Mouse (Mus musculus) CH12.LX (cell line): Measurements from ENCODE around the gene Ppp1r27. TPM values are rescaled to one million over a fixed set of nuclear protein-coding genes. Genes with fewer than 3 reads are reported as not detected.

ENCODE experiments used
- DNase-seq: peaks from one replicate; pipeline ENCODE4 v3.0.0-alpha.2; 2013; ENCODE audit errors: extremely low read depth
- H3K27ac ChIP-seq: 2 replicates; pipeline ENCODE4 v1.5.1; 2012; ENCODE audit warnings: low read depth, mild to moderate bottlenecking, control low read depth, moderate library complexity; ENCODE audit not compliant: insufficient read depth
- H3K27me3 ChIP-seq: replicated peaks from 2 replicates; pipeline ENCODE3; 2012; ENCODE audit warnings: inconsistent platforms
- H3K36me3 ChIP-seq, 2 experiments: replicated peaks in 1 of 2; 2 replicates each; pipeline versions ENCODE3 to v1.6.1; 2012; ENCODE audit warnings: inconsistent platforms in 1 of 2, low read length in 1 of 2, mild to moderate bottlenecking in 1 of 2, mixed read lengths in 1 of 2, moderate library complexity in 1 of 2; ENCODE audit not compliant: control insufficient read depth in 1 of 2, insufficient read depth in 1 of 2
- H3K4me1 ChIP-seq, 2 experiments: 2 replicates each; pipeline ENCODE4 v1.6.1; 2012; ENCODE audit warnings: inconsistent platforms in 1 of 2, moderate library complexity in 1 of 2; ENCODE audit not compliant: insufficient read depth in 2 of 2, control insufficient read depth in 1 of 2
- H3K4me2 ChIP-seq: 2 replicates; pipeline ENCODE4 v1.6.1; 2012; ENCODE audit warnings: low read depth, mild to moderate bottlenecking, control low read depth; ENCODE audit not compliant: poor library complexity, insufficient read depth, severe bottlenecking
- H3K4me3 ChIP-seq, 3 experiments: fragments of 150-350 bp in 1 of 3; sonication (generic) in 1 of 3; replicated peaks in 1 of 3; 2 replicates each; pipeline versions ENCODE3 to v1.5.1; 2011 to 2012; ENCODE audit warnings: low read depth in 2 of 3, low read length in 2 of 3, mild to moderate bottlenecking in 2 of 3, moderate library complexity in 2 of 3, control low read depth in 1 of 3, improper control_type of control experiment in 1 of 3, inconsistent platforms in 1 of 3, mixed read lengths in 1 of 3; ENCODE audit not compliant: poor library complexity in 1 of 3
- H3K79me2 ChIP-seq: replicated peaks from 2 replicates; pipeline ENCODE4 v1.6.1; 2012; ENCODE audit warnings: mild to moderate bottlenecking, moderate library complexity; ENCODE audit not compliant: control insufficient read depth, poor library complexity, insufficient read depth, severe bottlenecking; ENCODE audit errors: extremely low read depth
- H3K9ac ChIP-seq: 2 replicates; pipeline ENCODE4 v1.6.1; 2012; ENCODE audit warnings: low read depth, mild to moderate bottlenecking, control low read depth, moderate library complexity; ENCODE audit not compliant: insufficient read depth
- H3K9me3 ChIP-seq: replicated peaks from 2 replicates; pipeline ENCODE3; 2012; ENCODE audit warnings: low read length, inconsistent platforms, mixed read lengths
- CHD2 ChIP-seq: IDR thresholded peaks from 2 replicates; pipeline ENCODE4 v1.6.1; 2011; ENCODE audit warnings: low read length, improper control_type of control experiment
- CTCF ChIP-seq, 2 experiments: IDR thresholded peaks in 1 of 2; conservative IDR thresholded peaks in 1 of 2; 2 replicates each; pipeline ENCODE4 v1.5.1; 2011 to 2012; ENCODE audit warnings: low read depth in 2 of 2, low read length in 2 of 2, improper control_type of control experiment in 1 of 2, inconsistent platforms in 1 of 2, mild to moderate bottlenecking in 1 of 2, moderate library complexity in 1 of 2
- ELF1 ChIP-seq: IDR thresholded peaks from 2 replicates; pipeline ENCODE4 v1.6.1; 2014; ENCODE audit warnings: low read depth, mild to moderate bottlenecking, inconsistent platforms, low read length, improper control_type of control experiment
- ETS1 ChIP-seq: conservative IDR thresholded peaks from 2 replicates; pipeline ENCODE4 v1.6.1; 2012; ENCODE audit warnings: low read depth, mild to moderate bottlenecking, inconsistent platforms, low read length, improper control_type of control experiment, moderate library complexity
- JUND ChIP-seq: conservative IDR thresholded peaks from 2 replicates; pipeline ENCODE4 v1.6.1; 2011; ENCODE audit warnings: low read depth, low read length, improper control_type of control experiment
- MAX ChIP-seq: IDR thresholded peaks from 2 replicates; pipeline ENCODE4 v1.6.1; 2011; ENCODE audit warnings: low read length, improper control_type of control experiment
- MYC ChIP-seq: IDR thresholded peaks from 2 replicates; pipeline ENCODE4 v1.6.1; 2011; ENCODE audit warnings: low read depth, mild to moderate bottlenecking, improper control_type of control experiment, low read length
- NELFE ChIP-seq: IDR thresholded peaks from 2 replicates; pipeline ENCODE4 v1.6.1; 2011; ENCODE audit warnings: low read depth, low read length, improper control_type of control experiment
- POLR2AphosphoS2 ChIP-seq: IDR thresholded peaks from 2 replicates; pipeline ENCODE4 v1.6.1; 2011; ENCODE audit warnings: low read depth, low read length, improper control_type of control experiment
- USF1 ChIP-seq: IDR thresholded peaks from 2 replicates; pipeline ENCODE4 v1.6.1; 2014; ENCODE audit warnings: low read depth, mild to moderate bottlenecking, inconsistent platforms, low read length, improper control_type of control experiment
- ZMIZ1 ChIP-seq: IDR thresholded peaks from 2 replicates; pipeline ENCODE4 v1.6.1; 2012; ENCODE audit warnings: low read depth, mild to moderate bottlenecking, inconsistent platforms, low read length, improper control_type of control experiment
- ZNF384 ChIP-seq: IDR thresholded peaks from 2 replicates; pipeline ENCODE4 v1.6.1; 2012; ENCODE audit warnings: low read depth, low read length, improper control_type of control experiment, inconsistent platforms
- dilution Hi-C: fragments of 300-500 bp; cut with MboI; formaldehyde crosslinking; loops from 2 replicates; pipeline ENCODE4 v1.14.3; 2020; ENCODE audit warnings: low sequenced_read_pairs; ENCODE audit not compliant: extremely low pct_unique_long_range_greater_than_20kb, extremely low pct_ligation_motif_present
- in situ Hi-C: fragments of 300-500 bp; cut with MboI; formaldehyde crosslinking; loops from 3 replicates; pipeline ENCODE4 v1.14.3; 2019; ENCODE audit warnings: low sequenced_read_pairs, low pct_ligation_motif_present, low pct_unique_long_range_greater_than_20kb, mixed read lengths
- polyA plus RNA-seq: library from polyadenylated mRNA; unstranded; fragments of >175 nt; gene quantifications from 2 replicates; pipeline ENCODE4 v1.2.1, GENCODE M21; 2012; ENCODE audit warnings: low read depth; ENCODE audit not compliant: insufficient read length
- total RNA-seq, 2 experiments: library from RNA; depleted of rRNA; stranded (reverse); fragments of 300-350 nt in 1 of 2; fragments of >200 nt in 1 of 2; gene quantifications; 2 replicates each; pipeline ENCODE4 v1.2.3; 2012 to 2014

The Ppp1r27 gene
- total and polyA plus RNA-seq, 3 experiments = not detected

- H3K9me3 ChIP-seq = no peaks in the 10 kb centered on the region
- H3K27ac ChIP-seq = no peak overlapping the region
- H3K9ac ChIP-seq = no peak overlapping the region
- H3K4me2 ChIP-seq = no peak overlapping the region
- H3K4me1 ChIP-seq = peaks cover 15 to 66% of the 10 kb centered on the region in 2 experiments
- TF ChIP-seq POLR2AphosphoS2 = peak; percentile 65; the same call in 1 of the 2 replicates
- TF ChIP-seq NELFE = no peak
- no peak for TF ChIP-seq MAX
- TF ChIP-seq USF1 = no peak
- no peak for TF ChIP-seq ELF1
- H3K79me2 ChIP-seq = peaks cover 45% of the 10 kb centered on the region
- DNase-seq = no peak
- no peaks in the 10 kb centered on the region for H3K27me3 ChIP-seq
- no peak overlapping the region for H3K4me3 ChIP-seq
- peaks cover 35 to 51% of the 10 kb centered on the region in 2 experiments for H3K36me3 ChIP-seq
- in situ Hi-C loops (no loop called here), dilution Hi-C loops (no loop called here)
Measured at GRCm38 (mm10) chr11:120575940-120576339, 25.0 kb upstream of the Ppp1r27 start.

GRCm38 (mm10) chr11:120575046-120575445 is 24.1 kb upstream of the Ppp1r27 start:
- Histone ChIP-seq H3K27ac (no peak overlapping the region), H3K27me3 (no peaks in the 10 kb centered on the region), H3K9ac (no peak overlapping the region), H3K36me3 (peaks cover 44 to 56% of the 10 kb centered on the region in 2 experiments), H3K9me3 (no peaks in the 10 kb centered on the region), H3K4me1 (peaks cover 15 to 69% of the 10 kb centered on the region in 2 experiments), H3K79me2 (peaks cover 45% of the 10 kb centered on the region), H3K4me2 (0 out of 2 replicates have a peak overlapping the region, but pooled peaks have one; percentile 75), H3K4me3 (no peak overlapping the region)
- 0 out of 2 replicates have a peak, but pooled peaks have one; percentile 5 for TF ChIP-seq ZMIZ1
- peak; percentile 73 for TF ChIP-seq ZNF384
- TF ChIP-seq JUND = no peak
- no peak for TF ChIP-seq MYC
- no peak for TF ChIP-seq CTCF (conservative IDR thresholded peaks at IDR 0.05 in 1 of 2, IDR thresholded peaks at IDR 0.05 in 1 of 2; ENCODE audit: low read depth in 2 of 2, low read length in 2 of 2)
- dilution Hi-C loops (no loop called here), in situ Hi-C loops (no loop called here)
- DNase-seq = no peak

- Histone ChIP-seq H3K79me2 (peaks cover 39% of the 10 kb centered on the region), H3K27me3 (no peaks in the 10 kb centered on the region), H3K4me2 (peak overlapping the region; percentile 75), H3K27ac (peak overlapping the region; percentile 37; the same call in 1 of the 2 replicates), H3K9ac (peak overlapping the region; percentile 98), H3K36me3 (peaks cover 40 to 52% of the 10 kb centered on the region in 2 experiments), H3K4me3 (peak overlapping the region; percentile 36 to 93 (median 81)), H3K4me1 (peaks cover 13 to 63% of the 10 kb centered on the region in 2 experiments), H3K9me3 (no peaks in the 10 kb centered on the region)
- TF ChIP-seq ETS1 (no peak), CHD2 (no peak; the same call in 1 of the 2 replicates)
- peak; percentile 21 for DNase-seq
- in situ Hi-C loops (no loop called here), dilution Hi-C loops (no loop called here)
Measured at GRCm38 (mm10) chr11:120574278-120574600, 23.3 kb upstream of the Ppp1r27 start.
